Mouse (Mus musculus) bone marrow, adult 2 months (tissue): ENCODE measurements around the gene Fli1. TPM values are rescaled to one million over a fixed set of nuclear protein-coding genes. Genes with fewer than 3 reads are reported as not detected.
A peak's percentile ranks its signal among the peaks of the same experiment; 100 is the strongest.

Experiments
- H3K27ac ChIP-seq: fragments of 200-500 bp; 2 replicates; pipeline ENCODE4 v1.5.1; 2012; ENCODE audit warnings: low read depth, mild to moderate bottlenecking, control low read depth, inconsistent platforms, low read length; ENCODE audit not compliant: control insufficient read depth, poor library complexity, insufficient read depth
- H3K4me1 ChIP-seq: fragments of 200-500 bp; 2 replicates; pipeline ENCODE4 v1.6.1; 2011; ENCODE audit warnings: low read length; ENCODE audit not compliant: control insufficient read depth, insufficient read depth
- H3K4me3 ChIP-seq: fragments of 200-500 bp; replicated peaks from 2 replicates; pipeline ENCODE3; 2011; ENCODE audit warnings: mild to moderate bottlenecking, low read depth, low read length, control low read depth; ENCODE audit not compliant: control insufficient read depth
- CTCF ChIP-seq: fragments of 200-500 bp; IDR thresholded peaks from 2 replicates; pipeline ENCODE4 v1.5.1; 2011; ENCODE audit warnings: low read length, control low read depth; ENCODE audit not compliant: control insufficient read depth, insufficient read depth
- POLR2A ChIP-seq: fragments of 200-500 bp; IDR thresholded peaks from 2 replicates; pipeline ENCODE4 v1.6.1; 2011; ENCODE audit warnings: low read depth, mild to moderate bottlenecking, control low read depth, low read length, borderline replicate concordance; ENCODE audit not compliant: control insufficient read depth
- WGBS: fragments of 180-500 bp; shearing (Covaris S2); methylation state at CpG from one replicate; pipeline ENCODE4 v1.1.7; 2018; 5-methylcytosine and 5-hydroxymethylcytosine counted together
- polyA plus RNA-seq: library from polyadenylated mRNA; stranded (reverse); fragments of >200 nt; gene quantifications from 2 replicates; pipeline ENCODE4 v1.2.4, GENCODE M21; 2011; ENCODE audit warnings: low replicate concordance; ENCODE audit not compliant: missing spikeins, insufficient read depth, insufficient read length

Fli1 gene
- polyA plus RNA-seq, 1 experiment = 33.9 TPM

DNA sequence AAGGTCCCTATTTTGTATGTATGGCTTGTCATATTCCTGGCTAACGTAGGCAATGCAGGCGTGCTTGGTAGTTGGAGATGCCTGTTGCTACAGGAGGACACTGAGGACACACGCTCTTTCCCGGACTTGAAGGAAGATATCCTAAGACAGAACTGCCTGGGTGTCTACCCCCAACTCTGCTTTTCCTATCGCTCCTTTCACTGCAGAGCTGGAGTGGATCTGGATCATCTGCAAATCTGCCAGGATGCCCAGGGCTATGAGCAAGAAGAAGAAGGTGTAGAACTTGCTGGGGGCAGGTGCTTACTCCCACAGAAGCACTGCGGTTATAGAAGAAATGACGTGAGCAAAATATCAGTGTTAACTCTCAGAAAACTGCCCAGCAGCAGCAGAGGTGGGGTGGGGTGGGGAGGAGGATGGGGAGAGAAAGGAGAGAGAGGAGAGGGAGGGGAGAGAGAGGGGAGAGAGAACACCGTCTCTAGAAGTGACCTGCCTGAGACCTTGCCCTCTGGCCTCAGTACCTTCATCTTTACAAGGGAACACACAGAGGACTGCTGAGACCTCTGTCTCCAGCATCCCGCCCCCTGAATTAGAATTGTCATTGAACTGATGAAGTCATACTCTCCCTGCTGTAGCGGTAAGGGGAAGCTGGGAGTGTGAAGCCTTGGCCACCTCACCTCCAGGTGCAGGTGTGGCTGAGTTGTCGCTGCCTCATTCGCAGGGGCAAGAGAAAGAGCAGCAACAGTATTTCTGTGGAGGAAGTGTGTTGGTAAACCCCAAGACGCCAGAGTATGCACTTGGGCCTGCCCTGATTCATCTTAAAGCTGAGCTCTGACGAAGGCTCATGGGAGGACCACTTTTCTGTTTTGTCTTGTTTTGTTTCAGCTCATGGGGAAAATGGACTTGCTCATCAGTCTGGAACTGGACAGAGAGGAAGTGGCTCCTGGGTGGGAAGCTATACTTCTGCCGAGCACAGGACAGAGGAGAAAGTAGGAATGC is 35.5 kb downstream of the Fli1 start:
- TF ChIP-seq CTCF (no peak), POLR2A (no peak)
- 23% methylated on average over 15 of the region's 15 CpGs for WGBS
- H3K4me3 ChIP-seq = no peak overlapping the region
- peak overlapping the region; percentile 78 for H3K27ac ChIP-seq
- peaks cover 28% of the 10 kb centered on the region for H3K4me1 ChIP-seq

DNA sequence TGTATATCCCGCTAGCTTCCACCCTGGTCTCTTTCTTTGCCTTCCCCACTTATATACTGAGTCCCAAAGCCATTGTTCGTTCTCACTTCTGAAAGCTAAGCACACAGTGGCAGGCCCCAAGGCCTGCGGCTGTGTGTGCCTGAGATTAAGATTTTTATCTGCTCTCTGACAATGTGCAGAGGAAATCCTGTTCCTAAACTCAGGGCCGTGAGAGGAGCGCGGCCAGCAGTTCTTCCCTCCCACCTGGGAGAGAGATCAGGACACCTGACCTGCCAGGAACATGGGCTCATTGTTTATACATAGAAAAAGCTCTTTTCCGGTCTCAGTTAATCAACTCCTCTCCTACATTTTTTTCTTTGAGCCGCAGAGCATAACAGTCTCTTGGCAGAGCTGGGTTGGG is 36.5 kb downstream of the Fli1 start:
- 14% methylated on average over 8 of the region's 8 CpGs for WGBS
- Histone ChIP-seq H3K27ac (peak overlapping the region; percentile 16), H3K4me1 (peaks cover 26% of the 10 kb centered on the region), H3K4me3 (no peak overlapping the region)
- TF ChIP-seq CTCF = no peak
- TF ChIP-seq POLR2A = no peak

DNA sequence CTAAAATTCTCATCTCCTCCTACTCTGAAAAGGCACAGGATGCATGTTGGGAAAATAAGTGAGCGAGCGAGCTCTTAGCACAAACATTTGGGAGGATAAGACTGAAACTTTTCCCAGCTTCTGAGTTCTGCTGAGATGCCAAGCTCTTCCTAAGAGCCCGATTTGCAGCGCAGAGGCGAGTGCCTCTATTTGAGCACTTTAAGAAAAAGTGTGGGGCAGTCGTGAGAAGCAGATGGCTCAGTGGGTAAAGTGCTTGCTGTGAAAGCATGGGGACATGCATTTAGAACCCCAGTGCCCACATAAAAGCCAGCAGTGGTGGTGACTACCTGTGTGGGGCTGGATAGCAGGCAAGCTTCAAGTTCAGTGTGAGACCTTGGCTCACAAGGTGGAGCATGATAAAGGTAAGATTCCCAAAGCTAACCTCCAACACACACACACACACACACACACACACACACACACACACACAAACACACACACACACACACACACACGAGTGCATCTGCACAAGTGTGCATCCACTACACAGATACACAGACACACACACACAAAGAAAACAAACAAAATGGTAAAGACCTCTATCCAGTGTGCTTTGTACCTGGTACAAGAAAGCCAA is 37.1 kb downstream of the Fli1 start:
- 66% methylated on average over 7 of the region's 7 CpGs for WGBS
- H3K27ac ChIP-seq = peak overlapping the region; percentile 16; the same call in 1 of the 2 replicates
- TF ChIP-seq POLR2A (no peak), CTCF (no peak)
- H3K4me3 ChIP-seq = no peak overlapping the region
- H3K4me1 ChIP-seq = peaks cover 27% of the 10 kb centered on the region

DNA sequence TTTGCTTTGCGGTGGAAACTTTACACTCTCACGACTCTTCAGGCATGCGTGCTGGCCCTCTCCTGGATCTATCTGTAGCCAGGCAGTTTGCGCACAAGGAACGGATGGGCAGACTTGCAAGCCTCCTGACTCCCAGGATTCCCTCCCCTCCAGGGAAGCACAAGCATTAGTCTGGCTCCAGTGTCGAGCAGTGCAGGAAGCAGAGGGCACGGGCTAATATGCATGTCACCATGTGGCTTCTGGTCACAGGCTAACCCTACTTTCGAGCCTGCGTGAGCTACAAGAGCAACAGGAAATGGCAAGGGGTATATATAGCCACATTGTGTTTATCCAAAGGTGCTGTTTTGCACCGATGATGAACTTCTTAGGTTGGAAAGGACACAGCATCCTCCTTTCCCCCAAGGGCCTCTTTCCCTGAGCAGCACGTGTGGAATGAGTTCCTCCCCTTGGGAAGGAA is 38.6 kb downstream of the Fli1 start:
- TF ChIP-seq CTCF = no peak
- no peak for TF ChIP-seq POLR2A
- 31% methylated on average over 11 of the region's 11 CpGs for WGBS
- Histone ChIP-seq H3K4me3 (no peak overlapping the region), H3K4me1 (peaks cover 26% of the 10 kb centered on the region), H3K27ac (peak overlapping the region; percentile 72)

DNA sequence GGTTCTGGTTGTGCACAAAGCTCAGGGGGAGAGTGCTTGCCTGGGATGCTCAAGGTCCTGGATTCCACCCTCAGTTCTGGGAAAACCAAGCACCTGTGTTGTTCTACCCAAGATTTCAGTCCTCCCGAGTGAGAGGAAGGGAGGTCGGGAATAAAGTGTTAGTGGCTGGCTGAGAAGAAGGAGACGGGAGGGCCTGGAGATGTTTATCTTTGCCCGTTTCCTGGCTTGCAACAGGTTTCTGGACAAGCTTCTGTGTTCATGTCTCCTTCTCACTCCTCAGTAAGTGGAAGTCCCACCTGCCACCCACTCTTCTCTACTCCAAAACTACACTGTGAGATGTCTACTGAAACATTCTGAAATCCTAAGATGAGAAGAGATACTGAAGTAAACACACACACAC is 39.2 kb downstream of the Fli1 start:
- H3K27ac ChIP-seq = peak overlapping the region; percentile 34; the same call in 1 of the 2 replicates

DNA sequence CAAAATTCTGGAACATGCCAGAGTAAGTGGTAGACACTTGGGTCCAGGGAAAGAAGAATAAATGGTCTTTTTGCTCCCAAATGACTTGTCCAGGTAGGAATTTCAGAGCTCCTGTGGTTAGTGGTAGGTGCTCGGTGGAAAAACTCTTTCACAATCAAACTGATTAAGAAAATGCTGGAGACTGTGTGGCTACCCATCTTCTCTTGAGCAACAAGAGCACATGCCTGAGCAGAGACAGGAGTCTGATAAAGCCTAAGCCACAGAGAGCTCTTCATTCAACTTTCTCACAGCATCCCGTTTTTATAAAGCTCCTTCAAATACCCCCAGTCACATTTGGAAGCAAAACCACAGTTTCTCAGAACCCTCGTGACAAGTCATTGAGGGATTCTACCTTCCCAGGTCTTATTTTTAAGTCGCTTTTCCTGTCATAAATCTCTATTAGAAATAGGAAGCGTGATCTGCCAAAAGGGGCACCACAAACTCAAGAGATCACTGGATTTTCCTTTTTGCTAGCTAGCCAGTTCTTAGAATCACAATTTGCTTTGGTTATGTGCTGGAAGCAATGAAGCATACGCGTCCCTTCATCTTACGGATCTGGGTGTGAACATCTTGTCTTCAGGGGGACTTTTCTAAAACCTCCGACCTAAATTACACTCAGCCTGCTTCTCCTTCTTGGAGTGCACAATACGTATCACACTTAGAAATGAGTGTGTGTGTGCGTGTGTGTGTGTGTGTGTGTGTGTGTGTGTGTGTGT is 40.2 kb downstream of the Fli1 start:
- WGBS = 15% methylated on average over 11 of the region's 11 CpGs
- TF ChIP-seq POLR2A = no peak
- TF ChIP-seq CTCF = no peak
- H3K27ac ChIP-seq = no peak overlapping the region

More for the DNA sequence above, 39.2 kb downstream of the Fli1 start:
- 13% methylated on average over 4 of the region's 4 CpGs for WGBS
- no peak for TF ChIP-seq CTCF
- no peak for TF ChIP-seq POLR2A
- Histone ChIP-seq H3K4me3 (no peak overlapping the region), H3K4me1 (peaks cover 26% of the 10 kb centered on the region)

DNA sequence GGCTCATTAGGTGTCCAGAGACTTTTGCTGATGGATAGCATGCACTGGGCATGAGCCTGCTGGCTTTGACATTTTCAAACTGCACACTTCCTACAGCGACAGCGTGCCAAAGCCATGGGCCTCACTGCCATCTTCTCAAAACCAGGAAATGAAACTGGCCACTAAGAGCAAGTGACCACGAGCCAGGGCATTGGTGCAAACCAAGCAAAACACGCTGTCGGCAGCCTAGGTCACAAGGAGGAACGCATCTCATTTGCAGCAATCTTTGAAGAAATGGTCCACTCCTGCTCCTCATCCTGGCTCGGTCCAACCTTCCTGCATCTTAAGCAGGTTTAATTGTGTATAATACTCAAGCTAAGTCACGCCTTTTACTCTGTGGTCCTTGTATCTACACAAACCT is 41.8 kb downstream of the Fli1 start:
- Histone ChIP-seq H3K4me1 (peaks cover 15% of the 10 kb centered on the region), H3K27ac (peak overlapping the region; percentile 44; the same call in 1 of the 2 replicates), H3K4me3 (no peak overlapping the region)
- TF ChIP-seq CTCF (no peak), POLR2A (no peak)
- WGBS = 30% methylated on average over 8 of the region's 8 CpGs

More for the DNA sequence above, 40.2 kb downstream of the Fli1 start:
- no peak overlapping the region for H3K4me3 ChIP-seq
- H3K4me1 ChIP-seq = peaks cover 20% of the 10 kb centered on the region
